Mouse (Mus musculus) spleen, postnatal 36 days (tissue): Measurements from ENCODE around the gene Usp18.
A peak's percentile ranks its signal among the peaks of the same experiment; 100 is the strongest.

Source experiments
- DNase-seq, 2 experiments: peaks; one replicate each; pipeline ENCODE4 v3.0.0; 2022; ENCODE audit warnings: low spot score in 2 of 2, mixed read lengths in 1 of 2

The Usp18 gene

DNA sequence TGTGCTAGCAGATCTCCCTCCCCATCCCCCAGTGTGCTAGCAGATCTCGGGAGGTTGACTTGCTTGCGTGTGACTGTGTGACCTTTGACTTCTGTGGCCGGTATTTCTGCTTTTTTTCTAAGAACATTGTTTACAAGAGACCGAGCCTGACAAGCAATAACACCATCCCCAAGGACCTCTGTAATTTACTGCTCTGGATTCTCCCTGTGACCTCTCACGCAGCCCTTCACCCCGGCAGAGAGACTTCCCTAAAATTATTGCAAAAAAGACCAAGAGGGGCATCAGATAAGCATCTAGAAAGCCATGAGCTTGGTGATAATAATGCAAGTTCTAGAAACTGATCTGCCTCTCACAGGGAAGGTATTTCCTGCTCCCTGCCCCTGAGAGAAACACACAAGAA lies 20.7 kb upstream of the Usp18 start:
- no peak for DNase-seq

GRCm38 (mm10) chr6:121226043-121226442 lies 19.7 kb upstream of the Usp18 start:
- no peak for DNase-seq

- DNase-seq = no peak
Measured at GRCm38 (mm10) chr6:121226744-121227143, 19.0 kb upstream of the Usp18 start.

DNA sequence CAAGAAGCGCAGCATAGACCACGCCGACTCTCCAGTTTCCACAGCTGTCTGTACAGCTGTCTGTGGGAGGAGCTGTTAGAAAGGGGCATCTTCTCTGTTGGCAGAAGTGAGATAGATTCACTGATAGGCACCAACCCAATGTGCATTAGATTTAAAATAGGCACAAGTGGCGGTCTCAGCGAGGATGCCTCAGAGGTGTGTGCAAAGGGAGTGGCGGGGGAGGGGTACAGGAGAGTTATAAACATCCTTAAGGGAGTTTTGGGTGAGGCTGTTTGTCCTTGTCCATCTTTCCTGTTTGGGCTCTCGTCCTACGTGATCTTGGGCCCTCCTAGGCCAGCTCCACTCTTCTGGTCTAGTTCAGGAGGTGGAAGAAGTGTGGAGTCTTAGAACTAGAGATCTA lies 17.3 kb upstream of the Usp18 start:
- no peak for DNase-seq

- DNase-seq = no peak
Measured at GRCm38 (mm10) chr6:121232652-121233051, 13.1 kb upstream of the Usp18 start.

DNA sequence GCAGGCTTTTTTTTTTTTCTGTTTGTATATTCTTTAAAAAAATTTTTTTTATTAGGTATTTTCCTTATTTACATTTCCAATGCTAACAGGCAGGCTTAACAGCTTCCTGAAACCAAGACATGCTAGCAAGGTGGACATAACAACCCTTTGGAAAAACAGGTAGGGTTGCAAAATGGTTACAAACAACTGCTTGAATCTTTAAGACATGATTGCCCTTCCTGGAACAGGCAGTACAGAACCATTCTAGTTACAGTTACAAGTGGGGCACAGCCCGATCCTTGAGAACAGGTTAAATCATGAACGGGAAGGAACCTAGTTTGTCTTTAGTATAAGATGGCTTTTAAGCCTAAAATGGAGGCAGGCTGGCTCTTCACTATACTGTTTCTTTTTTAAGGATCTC lies 9.3 kb upstream of the Usp18 start:
- no peak for DNase-seq

- no peak for DNase-seq
Measured at GRCm38 (mm10) chr6:121238209-121238608, 7.5 kb upstream of the Usp18 start.

DNA sequence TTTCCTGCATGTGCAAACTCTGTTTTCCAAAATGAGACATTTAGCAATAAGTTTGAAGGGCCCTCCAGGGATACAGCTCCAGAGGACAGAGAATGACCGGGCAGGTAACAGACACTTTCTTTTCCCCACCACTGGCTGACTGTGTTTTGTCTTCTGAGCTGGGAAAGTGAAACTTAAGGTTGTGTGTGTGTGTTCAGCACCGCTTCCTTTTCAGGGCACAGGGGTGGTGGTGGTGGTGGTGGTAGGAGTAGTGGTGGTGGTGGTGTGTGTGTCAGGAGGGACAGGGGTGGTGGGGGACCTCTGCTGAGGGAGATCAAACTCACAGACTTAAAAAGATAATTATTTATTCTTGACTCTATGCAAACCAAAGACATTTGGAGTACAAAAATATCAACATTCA lies 3.9 kb upstream of the Usp18 start:
- no peak for DNase-seq

DNA sequence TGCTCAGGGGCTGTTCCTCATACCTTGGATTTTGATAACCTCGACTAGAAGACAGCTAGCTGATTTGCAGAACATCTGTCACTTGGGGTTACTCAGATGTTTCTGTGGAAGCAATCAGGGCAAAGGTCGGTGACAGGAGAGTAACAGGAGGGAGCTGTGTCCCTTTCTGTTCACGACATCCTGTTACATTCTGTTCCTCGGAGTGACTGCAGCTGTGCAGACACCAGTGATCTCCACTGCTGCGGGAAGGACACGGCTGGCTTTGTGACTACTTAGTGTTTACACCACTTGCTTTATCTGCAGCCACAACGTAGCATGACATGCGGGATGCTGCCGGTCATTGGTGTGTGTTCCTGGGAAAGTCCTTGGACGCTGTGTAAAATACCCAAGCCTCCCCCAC lies 2.5 kb upstream of the Usp18 start:
- no peak for DNase-seq

GRCm38 (mm10) chr6:121246037-121246361 lies 293 bp downstream of the Usp18 start:
- DNase-seq = no peak

DNA sequence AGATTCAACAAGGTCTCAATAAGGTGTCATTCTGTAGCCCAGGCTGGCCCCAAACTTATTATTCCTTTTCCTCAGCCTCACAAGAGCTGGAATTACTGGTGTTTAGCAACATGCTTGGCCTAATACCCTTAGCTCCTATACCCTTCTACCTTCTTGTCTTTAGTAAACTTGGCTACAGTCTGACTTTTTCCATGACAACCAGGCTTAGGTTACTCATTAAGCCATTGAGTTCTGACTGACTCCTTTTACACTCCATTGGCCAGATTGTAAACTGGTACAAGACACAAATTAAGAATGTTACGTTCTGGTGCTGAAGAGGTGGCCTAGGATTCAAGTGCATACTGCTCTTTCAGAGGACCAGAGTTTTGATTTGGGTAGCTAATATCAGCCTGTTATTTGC lies 4.7 kb downstream of the Usp18 start:
- DNase-seq = no peak

GRCm38 (mm10) chr6:121251256-121251655 lies 5.5 kb downstream of the Usp18 start:
- DNase-seq = no peak

DNA sequence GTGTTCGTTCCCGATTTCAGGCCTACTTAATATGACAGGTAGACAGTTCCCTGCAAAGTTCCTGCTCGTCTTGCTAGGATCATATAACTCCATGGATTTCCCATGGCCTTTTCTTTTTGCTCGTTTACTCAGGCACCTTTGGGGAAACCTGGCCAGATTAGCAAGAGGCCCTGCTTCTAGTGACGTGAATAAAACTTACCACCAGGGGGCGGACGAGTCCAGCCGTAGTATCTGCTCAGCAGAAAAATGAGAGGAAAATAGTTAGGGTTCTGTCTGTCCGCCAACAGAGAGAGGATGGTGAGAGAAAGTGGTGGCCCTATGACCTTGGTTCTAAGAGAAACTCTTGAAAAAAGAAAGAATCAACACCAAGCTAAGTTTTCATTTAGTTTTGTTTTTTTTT lies 14.8 kb downstream of the Usp18 start:
- peak; percentile 65 to 69 for DNase-seq

DNA sequence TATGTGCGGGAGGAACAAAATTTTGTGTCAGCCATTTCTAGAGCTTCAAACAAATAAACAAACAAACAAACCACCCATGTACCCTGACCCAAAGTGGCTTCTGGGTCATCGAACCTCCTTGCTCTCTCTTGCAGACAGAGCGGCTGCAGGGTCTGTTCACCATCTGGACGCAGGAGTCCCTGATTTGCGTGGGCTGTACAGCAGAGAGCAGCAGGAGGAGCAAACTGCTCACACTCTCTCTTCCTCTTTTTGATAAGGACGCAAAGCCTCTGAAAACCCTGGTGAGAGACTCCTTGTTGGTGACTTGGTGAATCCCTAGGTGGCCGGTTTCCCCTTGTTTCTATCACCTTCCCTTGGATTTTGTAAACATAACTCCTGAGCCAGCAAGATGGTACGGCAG lies 15.5 kb downstream of the Usp18 start:
- DNase-seq = peak; percentile 32 to 46

GRCm38 (mm10) chr6:121262004-121262403 lies 16.3 kb downstream of the Usp18 start:
- DNase-seq = no peak

GRCm38 (mm10) chr6:121262496-121262895 lies 16.8 kb downstream of the Usp18 start:
- DNase-seq = no peak

DNA sequence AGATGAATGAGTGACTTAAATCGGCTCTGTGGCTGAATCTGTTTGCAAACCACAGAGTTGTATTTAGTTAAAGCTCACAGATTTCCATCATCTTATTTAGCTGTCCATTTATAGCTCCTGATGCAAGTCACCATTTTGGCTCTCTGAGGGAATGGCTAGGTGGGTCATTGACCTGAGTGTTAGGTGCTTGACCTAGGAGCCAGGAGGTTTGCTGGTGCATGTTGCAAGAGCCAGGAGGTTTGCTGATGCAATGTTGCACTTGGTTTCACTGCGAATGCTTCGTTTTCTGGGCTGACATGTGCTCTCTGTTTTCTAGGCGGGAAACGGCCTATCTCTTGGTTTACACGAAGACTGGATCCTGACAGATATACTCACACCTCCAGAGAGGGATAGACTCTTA lies 24.4 kb downstream of the Usp18 start:
- no peak for DNase-seq

- DNase-seq = no peak
Measured at GRCm38 (mm10) chr6:121271707-121272074, 26.0 kb downstream of the Usp18 start.

DNA sequence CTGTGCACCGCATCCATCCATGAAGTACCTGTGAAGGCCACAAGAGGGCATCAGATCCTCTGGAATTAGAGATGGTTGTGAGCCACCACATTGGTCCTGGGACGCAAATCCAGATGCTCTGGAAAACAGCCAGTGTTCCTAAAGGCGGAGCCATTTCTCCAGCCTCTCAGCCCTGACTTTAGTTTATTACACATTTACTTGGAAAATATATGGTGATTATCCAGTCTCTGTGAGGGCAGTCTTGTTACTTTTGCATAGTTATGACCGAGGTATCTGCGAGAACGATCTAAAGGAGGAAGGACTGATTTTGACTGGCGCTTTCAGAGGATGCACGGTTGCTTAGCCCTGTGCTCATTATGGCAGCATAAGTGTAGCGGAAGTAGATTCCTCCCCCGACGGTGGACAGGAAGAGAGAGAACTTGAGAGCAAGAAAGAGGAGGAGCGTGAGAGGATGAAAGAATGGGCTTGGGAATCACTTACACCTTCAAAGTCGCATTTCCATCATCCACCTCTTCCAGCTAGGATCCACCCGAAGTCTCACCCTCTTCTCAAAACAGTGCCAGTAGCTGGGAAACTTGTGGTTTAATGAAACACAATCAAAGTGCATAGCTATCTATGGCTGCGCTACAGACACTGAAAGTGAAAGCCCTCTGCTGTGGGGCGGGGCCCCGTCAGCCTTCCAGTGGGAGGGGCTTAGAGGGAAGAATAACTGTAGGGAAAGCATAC lies 26.5 kb downstream of the Usp18 start:
- DNase-seq = peak; percentile 75 to 79

GRCm38 (mm10) chr6:121274356-121274755 lies 28.6 kb downstream of the Usp18 start:
- peak; percentile 15 to 57 for DNase-seq

DNA sequence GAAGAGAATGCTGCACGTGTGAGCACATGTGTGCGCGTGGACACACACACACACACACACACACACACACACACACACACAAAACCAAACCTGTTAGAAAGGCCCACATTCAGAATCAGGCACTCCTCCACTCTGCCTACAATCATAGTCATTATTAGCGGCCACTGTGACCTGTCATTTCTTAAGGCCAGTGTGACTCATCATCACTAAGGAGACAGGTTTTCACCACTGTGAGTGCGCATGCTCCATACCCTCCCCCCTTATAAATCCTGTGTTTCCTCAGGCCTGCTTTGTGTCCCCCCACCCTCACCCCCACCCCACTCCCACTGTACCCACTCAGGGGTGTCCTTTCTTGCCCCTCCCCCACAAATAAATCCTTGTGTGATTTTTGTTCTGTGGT lies 38.4 kb downstream of the Usp18 start:
- DNase-seq = no peak

DNA sequence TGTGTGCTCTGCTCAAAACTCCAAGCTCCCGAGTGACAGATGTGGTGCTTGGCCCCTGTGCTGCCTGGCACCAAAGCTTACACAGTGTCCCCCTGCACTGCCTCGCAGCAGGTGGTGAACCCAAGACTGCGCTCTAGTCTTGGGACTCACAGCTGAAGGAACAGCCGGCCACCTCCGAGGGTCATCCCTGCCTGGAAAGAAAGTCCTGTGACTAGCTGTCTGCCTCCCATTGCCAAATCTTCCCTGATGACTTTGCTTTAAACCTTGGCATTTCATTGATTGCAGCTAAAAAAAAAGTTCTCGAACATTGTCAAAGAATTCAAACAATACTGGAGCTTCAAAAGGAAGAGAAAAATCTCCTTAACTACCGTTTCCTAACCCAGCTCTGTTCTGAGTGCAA lies 53.6 kb downstream of the Usp18 start:
- no peak for DNase-seq

- no peak for DNase-seq
Measured at GRCm38 (mm10) chr6:121299954-121300353, 54.2 kb downstream of the Usp18 start, which contains the start of gene Slc6a13. Gene Slc6a13, plus strand, starts transcription at chr6:121300227.

DNA sequence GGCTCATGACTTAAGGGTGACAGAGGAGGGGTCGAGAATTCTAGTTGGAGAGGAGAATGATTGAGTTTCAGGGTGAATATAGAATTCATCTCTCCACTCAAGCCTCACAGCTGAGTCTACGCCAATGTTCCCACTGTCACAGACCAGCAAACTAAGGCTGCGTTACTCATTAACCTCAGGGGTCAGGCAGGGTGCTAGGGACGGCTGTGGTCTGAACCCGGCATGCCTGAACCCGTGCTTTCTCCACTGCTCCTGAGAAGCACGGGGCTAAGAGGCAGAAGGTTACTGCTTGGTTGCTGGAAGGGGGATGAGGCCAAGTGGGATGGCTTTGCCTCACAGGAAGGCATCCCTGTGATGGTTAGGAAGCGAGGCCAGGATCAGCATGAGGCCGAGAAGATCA lies 54.8 kb downstream of the Usp18 start:
- DNase-seq = no peak
